Comparison of ENCODE assay signal across 18 mouse cellular contexts in genomic region chr4:127157746-127158145, GRCm38 (mm10). TPM values are rescaled to one million over a fixed set of nuclear protein-coding genes. Genes with fewer than 3 reads are reported as not detected.
"Had no signal": no experiment of that assay in that cellular context is flagged by ENCODE, and none has a peak within 500 bp of the region (broad histone marks: within the 10 kb centered on the region; RNA-seq: fewer than 3 reads in every experiment).

No protein-coding gene starts in this region.

- H3K36me3 ChIP-seq: midbrain, embryonic 10.5 days; midbrain, embryonic 13.5 days; midbrain, embryonic 15.5 days; neural tube, embryonic 13.5 days; neural tube, embryonic 15.5 days; stomach, embryonic 15.5 days had no signal

- H3K27ac ChIP-seq: midbrain, embryonic 10.5 days; midbrain, embryonic 13.5 days; midbrain, embryonic 15.5 days; neural tube, embryonic 13.5 days; neural tube, embryonic 15.5 days; stomach, embryonic 15.5 days; stomach, postnatal 0 days had no signal

- H3K27me3 ChIP-seq: midbrain, embryonic 13.5 days; midbrain, embryonic 15.5 days; neural tube, embryonic 15.5 days; stomach, embryonic 15.5 days had no signal

- H3K4me1 ChIP-seq: midbrain, embryonic 10.5 days; midbrain, embryonic 13.5 days; midbrain, embryonic 15.5 days; neural tube, embryonic 13.5 days; neural tube, embryonic 15.5 days; stomach, embryonic 15.5 days had no signal

- H3K4me2 ChIP-seq: lung, embryonic 14.5 days; midbrain, embryonic 13.5 days; midbrain, embryonic 15.5 days; neural tube, embryonic 13.5 days; neural tube, embryonic 15.5 days; stomach, embryonic 15.5 days had no signal

- H3K9me3 ChIP-seq: midbrain, embryonic 10.5 days; midbrain, embryonic 13.5 days; midbrain, embryonic 15.5 days; neural tube, embryonic 13.5 days; stomach, embryonic 15.5 days had no signal

- H3K9ac ChIP-seq: lung, embryonic 14.5 days; midbrain, embryonic 13.5 days; midbrain, embryonic 15.5 days; neural tube, embryonic 13.5 days; neural tube, embryonic 15.5 days; stomach, embryonic 15.5 days had no signal

- DNase-seq: lung, adult 18-20 months; lung, embryonic 14.5 days; lung, postnatal 10 days; lung, postnatal 4 days; right cerebral cortex, postnatal 14 days; thymus, adult 2 months; thymus, postnatal 25 days; thymus, postnatal 4 days had no signal

- ATAC-seq: midbrain, embryonic 13.5 days; midbrain, embryonic 15.5 days had no signal

- H3K4me3 ChIP-seq: midbrain, embryonic 10.5 days; midbrain, embryonic 13.5 days; midbrain, embryonic 15.5 days; myocyte; neural tube, embryonic 13.5 days; neural tube, embryonic 15.5 days; stomach, embryonic 15.5 days had no signal

RNA-seq across cellular contexts. Expression of gene Dlgap3, which starts 11.3 kb away (rescaled TPM):
- total RNA-seq: megakaryocyte, adult 5-6 weeks; megakaryocyte-erythroid progenitor cell, adult 5-6 weeks had no signal
- polyA plus RNA-seq: myocyte had no signal
